Mouse (Mus musculus) frontal cortex, adult (tissue): ENCODE measurements at regions not wholly inside any gene's neighbourhood (a gene's known extent, or its start where the extent isn't known, plus 50 kb on each side); places are given as distances from the start of the nearest gene placed in this dataset.
A peak's percentile ranks its signal among the peaks of the same experiment; 100 is the strongest.

Experiments
- ATAC-seq: cut with Nextera tagmentation; 2 replicates; pipeline ENCODE4 v1.9.2; 2017; ENCODE audit warnings: mild to moderate bottlenecking, moderate library complexity, mixed read lengths; ENCODE audit not compliant: low TSS enrichment

- peak; percentile 86 for ATAC-seq
Measured at GRCm38 (mm10) chr6:70714239-70714638, 77.8 kb downstream of the Rpia start.

DNA sequence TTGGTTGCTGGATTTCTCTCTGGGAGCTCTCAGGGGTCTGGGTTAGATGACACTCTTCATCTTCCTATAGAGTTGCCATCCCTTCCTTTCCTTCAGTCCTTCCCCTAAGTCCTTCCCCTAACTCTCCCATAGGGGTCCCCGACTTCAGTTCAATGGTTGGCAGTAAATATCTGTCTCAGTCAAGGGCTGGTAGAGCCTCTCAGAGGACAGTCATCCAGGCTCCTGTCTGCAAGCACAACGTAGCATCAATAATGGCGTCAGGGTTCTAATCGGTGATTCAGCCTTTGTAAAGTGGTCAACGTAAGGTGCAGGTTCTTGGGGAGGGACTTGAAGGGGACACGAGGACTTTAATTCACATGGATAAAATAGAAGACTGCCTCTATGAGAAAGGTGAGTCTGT is 78.4 kb downstream of the Rpia start:
- ATAC-seq, result no peak

- no peak for ATAC-seq
Measured at GRCm38 (mm10) chr6:70713118-70713517, 78.9 kb downstream of the Rpia start.

- peak; percentile 90 for ATAC-seq
Measured at GRCm38 (mm10) chr6:70709338-70710055, 82.5 kb downstream of the Rpia start.

DNA sequence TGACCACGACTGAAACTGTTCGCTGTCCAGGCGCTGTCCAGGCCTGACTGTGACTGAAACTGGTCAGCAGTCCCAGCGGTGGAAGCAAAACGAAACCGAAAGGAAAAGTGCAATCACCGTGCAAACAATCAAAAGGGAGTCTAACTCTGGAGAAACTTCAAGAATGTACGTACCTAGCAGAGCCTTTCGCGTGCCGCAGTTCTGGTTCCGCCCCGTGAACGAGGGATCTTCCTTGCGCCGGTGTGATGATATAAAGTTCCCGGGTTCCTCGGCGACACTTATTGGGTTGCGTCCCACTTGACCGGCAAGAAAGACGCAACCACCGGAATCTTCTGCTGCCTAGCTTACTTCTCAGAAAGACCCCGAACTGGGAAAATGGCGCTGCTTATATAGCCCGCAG is 96.4 kb downstream of the Rpia start:
- no peak for ATAC-seq
